Mouse (Mus musculus) layer of hippocampus, postnatal 14 days (tissue): ENCODE measurements at regions not wholly inside any gene's neighbourhood (a gene's known extent, or its start where the extent isn't known, plus 50 kb on each side); places are given as distances from the start of the nearest gene placed in this dataset.

Experiments
- DNase-seq, 2 experiments: peaks; one replicate each; pipeline ENCODE4 v3.0.0; 2021 to 2022; ENCODE audit warnings: low spot score in 2 of 2, mixed read lengths in 1 of 2

DNA sequence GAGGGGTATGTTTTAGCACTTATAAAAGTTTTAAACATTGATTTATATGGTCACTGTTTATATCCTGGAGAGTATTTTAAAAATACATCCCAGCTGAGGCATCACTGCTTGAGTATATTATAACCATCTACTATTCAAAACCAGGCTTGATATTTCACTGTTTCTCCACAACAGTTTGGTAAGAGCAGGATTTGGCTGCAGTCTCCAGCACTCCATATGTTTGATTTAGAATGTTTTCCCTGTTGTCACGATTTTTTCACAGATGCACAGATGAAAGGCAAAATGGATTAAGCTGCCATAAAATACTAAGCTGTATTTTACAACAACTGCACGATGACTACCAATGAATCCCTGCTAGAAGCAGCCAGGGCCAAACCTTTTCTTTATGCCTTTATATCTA lies 166.6 kb downstream of the Cox7b2 start:
- peak; percentile 7 to 73 for DNase-seq

DNA sequence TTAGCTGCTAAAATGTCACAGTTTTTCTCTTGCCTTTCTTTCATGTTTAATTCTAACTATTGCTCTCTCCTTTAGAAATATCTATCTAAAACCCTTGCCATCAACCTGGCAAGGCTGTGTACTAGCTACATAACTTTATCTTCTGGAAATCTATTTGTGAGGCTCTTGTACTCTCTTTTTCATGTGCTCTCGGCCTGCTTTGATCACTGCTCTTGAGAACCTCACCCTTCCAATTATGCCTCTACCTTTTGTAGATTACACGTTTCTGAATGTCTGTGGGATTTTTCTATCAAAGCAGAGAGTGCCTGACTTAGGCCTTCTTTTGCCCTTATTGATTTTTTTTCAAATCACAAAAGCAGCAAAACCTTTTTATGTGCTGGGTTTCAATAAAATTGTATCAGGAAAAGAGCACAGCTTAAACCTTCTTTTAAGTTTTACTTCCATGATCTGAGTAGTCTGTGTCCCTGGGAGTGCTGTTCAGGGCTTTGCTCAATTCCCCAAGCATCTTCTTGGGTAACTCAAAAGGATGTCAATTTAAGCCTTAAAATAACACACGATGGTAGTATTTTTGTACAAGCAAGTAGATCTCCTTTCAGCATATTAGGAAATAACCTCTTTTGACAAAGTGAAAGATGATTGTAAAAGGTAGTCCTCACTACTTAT lies 181.7 kb downstream of the Cox7b2 start:
- DNase-seq, result no peak

DNA sequence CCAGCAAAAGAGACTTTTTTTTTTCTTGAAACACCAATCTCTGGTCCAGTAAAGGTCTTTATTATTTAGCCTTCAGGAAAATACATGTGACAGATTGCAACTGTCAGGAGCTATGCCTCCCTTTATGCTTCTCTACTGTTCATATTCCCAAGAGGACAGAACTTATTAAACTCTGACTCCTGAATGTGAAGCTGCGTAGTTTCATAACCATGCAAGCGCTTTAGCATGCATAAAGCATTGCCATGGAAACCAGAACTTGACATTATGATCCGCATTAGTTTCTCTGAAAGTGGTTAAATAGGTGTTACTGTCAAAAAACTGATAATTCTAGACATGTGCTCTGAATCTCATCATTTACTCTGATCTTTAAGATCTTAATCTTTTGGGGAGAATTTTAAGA lies 206.5 kb downstream of the Cox7b2 start:
- no peak for DNase-seq

DNA sequence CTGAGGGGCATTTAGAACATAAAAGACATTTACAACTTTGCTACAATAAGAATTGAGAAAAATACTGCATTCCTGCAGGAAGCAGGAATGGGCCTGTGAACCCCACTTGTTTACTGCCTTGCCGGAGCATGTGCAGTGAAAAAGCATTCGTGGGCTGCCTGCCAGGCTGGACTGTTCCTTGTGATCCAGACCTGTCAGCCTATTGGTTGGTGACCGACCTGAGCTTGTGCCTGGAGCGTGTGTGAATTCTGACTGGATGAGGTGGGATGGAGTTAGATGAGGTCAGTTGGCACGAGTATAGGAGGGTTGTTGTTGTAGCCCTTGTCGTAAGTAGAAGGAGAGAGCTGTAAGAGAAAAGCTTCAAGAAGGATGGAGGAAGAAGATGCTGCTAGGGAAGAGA lies 213.8 kb upstream of the Gabra2 start:
- DNase-seq, result no peak

DNA sequence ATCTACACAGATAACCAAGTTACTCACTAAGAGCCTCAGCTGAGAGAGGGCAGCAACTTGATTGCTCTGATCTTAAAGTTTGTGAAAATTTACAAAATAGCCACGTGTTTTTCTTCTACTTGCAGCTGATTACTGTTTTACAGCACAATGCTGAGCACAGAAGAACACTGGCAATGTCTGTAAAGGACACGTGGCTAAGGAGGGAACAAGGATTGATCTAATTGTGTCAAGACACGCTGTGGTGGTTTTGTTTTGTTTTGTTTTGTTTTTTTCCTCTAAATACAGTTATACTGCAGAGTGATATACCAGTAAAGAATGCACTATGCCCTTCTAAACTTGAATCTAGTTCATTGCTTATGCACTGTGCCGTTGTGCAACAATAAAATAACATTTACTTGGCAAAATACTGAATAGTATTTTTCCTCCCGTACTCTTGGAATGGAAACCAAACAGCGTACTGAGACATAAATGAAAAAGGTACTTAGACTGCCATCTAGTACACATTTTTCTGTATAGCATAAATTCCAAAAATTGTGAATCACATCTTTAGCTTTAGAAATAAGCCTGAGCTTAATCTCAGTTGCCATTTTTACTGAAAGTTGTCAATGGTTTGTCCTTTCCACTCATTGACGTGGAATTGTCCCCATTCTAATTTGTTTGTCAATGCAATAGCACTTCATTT lies 166.7 kb upstream of the Gabra2 start:
- DNase-seq, result peak in 1 of 2 experiments; percentile 18

DNA sequence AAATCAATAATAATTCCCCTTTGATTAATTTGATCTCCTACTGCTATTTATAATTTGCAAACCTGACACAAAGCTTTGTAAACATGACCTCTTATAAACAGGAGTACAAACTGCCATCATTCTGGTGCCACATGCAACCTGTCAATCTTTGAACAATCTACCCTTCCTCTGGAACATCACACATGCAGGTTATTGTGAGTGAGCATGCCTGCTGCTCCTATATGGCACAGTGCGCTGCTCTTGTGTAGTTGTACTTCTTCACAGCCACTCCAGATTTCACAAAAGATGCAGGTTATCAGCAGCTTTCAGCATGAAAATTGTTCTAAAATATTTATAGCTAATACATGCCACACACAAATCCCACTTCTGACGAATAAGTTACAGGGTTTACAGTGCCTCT lies 153.6 kb upstream of the Gabra2 start:
- DNase-seq, result peak in 1 of 2 experiments; percentile 10

GRCm38 (mm10) chr5:71248318-71249135 lies 152.9 kb upstream of the Gabra2 start:
- peak; percentile 54 to 79 for DNase-seq

DNA sequence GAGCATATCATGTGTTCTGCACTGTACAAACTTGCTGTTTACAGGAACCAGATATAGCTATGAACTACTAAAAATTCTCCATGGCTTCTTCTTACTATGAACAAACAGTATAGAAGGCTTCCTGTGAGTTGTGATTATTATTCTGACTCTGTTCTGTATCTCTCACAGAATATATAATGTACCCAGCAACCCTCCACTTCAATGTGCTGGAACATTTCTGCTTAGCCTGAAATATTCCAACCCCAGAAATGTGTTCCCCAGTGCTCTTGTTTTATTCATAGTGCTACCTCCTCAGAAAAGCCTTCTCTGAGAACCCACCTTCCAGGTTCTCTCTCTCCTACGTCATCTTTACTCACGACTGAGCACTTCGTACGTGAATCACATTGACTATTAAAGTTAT lies 132.0 kb upstream of the Gabra2 start:
- DNase-seq, result no peak

GRCm38 (mm10) chr5:71200881-71201280 lies 105.2 kb upstream of the Gabra2 start:
- no peak for DNase-seq

DNA sequence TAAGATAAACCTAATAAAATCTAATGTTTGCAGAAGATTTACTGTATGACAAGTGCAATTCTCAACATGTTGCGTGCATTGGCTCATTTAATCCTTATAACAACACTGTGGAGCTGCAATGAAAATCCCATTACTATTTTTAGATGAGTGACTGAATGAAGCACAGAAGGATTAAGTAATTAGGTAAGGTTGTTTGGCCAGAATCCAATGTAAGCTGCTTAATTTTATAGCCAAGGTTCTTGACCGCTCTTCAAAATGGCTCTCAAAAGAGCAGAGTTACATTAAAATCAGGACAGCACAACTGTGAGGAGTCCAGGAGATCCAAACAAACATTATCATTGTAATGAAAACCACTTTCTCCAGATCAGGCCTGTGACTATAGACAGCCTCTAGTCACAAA lies 81.7 kb upstream of the Gabra2 start:
- no peak for DNase-seq

DNA sequence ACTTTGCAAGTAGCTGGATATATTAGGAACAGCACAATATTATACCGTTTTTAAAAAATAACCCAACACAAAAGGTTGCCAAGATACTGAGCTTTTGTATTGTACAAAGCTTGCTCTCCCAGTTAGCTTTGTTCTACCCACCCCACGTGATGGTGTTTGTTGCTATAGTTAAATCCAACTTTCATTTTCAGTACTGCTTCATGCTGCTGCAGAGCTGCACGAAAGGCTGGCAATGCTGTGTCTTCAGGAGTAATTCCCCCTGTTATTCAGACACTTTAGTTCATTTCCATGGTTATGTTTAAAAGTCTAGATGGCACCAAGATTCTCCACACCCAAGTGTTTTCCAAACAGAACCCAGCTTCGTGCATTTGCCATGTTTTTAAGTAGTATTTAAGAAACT lies 74.7 kb upstream of the Gabra2 start:
- peak; percentile 13 to 14 for DNase-seq
